Mouse (Mus musculus): Measurements from ENCODE around the gene Btnl10.

Btnl10 gene

GRCm38 (mm10) chr11:58917745-58918366 lies at the start of gene Btnl10:
Btnl10 (plus strand) TSS chr11:58917908.
- DNase-seq (ENCODE audit: low spot score): no peak

GRCm38 (mm10) chr11:58867954-58868330 lies 49.8 kb upstream of the Btnl10 start:
- no peak for DNase-seq (ENCODE audit: low spot score)

- no peak for DNase-seq (ENCODE audit: low spot score)
Measured at GRCm38 (mm10) chr11:58870961-58871360, 46.7 kb upstream of the Btnl10 start.

- DNase-seq (ENCODE audit: low spot score): no peak
Measured at GRCm38 (mm10) chr11:58883756-58884155, 34.0 kb upstream of the Btnl10 start.

GRCm38 (mm10) chr11:58890511-58890910 lies 27.2 kb upstream of the Btnl10 start:
- no peak for DNase-seq (ENCODE audit: low spot score)

GRCm38 (mm10) chr11:58894456-58894855 lies 23.3 kb upstream of the Btnl10 start:
- no peak for DNase-seq (ENCODE audit: low spot score)

GRCm38 (mm10) chr11:58897485-58897884 lies 20.2 kb upstream of the Btnl10 start:
- DNase-seq (ENCODE audit: low spot score): no peak

- no peak for DNase-seq (ENCODE audit: low spot score)
Measured at GRCm38 (mm10) chr11:58901080-58901479, 16.6 kb upstream of the Btnl10 start.

GRCm38 (mm10) chr11:58903511-58904409 lies 13.9 kb upstream of the Btnl10 start, which contains the start of gene Zfp39:
Zfp39 (minus strand) TSS chr11:58904225.
- DNase-seq (ENCODE audit: low spot score): peak; percentile 96

GRCm38 (mm10) chr11:58904410-58904718 lies 13.3 kb upstream of the Btnl10 start:
- no peak for DNase-seq (ENCODE audit: low spot score)

- DNase-seq (ENCODE audit: low spot score): no peak
Measured at GRCm38 (mm10) chr11:58904838-58905237, 12.9 kb upstream of the Btnl10 start.

- DNase-seq (ENCODE audit: low spot score): no peak
Measured at GRCm38 (mm10) chr11:58913776-58914175, 3.9 kb upstream of the Btnl10 start.

GRCm38 (mm10) chr11:58914461-58915028 lies 3.2 kb upstream of the Btnl10 start:
- DNase-seq (ENCODE audit: low spot score): no peak

- no peak for DNase-seq (ENCODE audit: low spot score)
Measured at GRCm38 (mm10) chr11:58916879-58917744, 596 bp upstream of the Btnl10 start.

- DNase-seq (ENCODE audit: low spot score): no peak
Measured at GRCm38 (mm10) chr11:58918759-58919158, 1.1 kb downstream of the Btnl10 start.

- DNase-seq (ENCODE audit: low spot score): no peak
Measured at GRCm38 (mm10) chr11:58922420-58922819, 4.7 kb downstream of the Btnl10 start.

- DNase-seq (ENCODE audit: low spot score): no peak
Measured at GRCm38 (mm10) chr11:58926651-58927050, 8.9 kb downstream of the Btnl10 start.

- DNase-seq (ENCODE audit: low spot score): no peak
Measured at GRCm38 (mm10) chr11:58927053-58927452, 9.3 kb downstream of the Btnl10 start.

GRCm38 (mm10) chr11:58927790-58928651 lies 10.3 kb downstream of the Btnl10 start:
- DNase-seq (ENCODE audit: low spot score): peak; percentile 55

- DNase-seq (ENCODE audit: low spot score): no peak
Measured at GRCm38 (mm10) chr11:58929055-58929454, 11.3 kb downstream of the Btnl10 start.

GRCm38 (mm10) chr11:58929641-58930040 lies 11.9 kb downstream of the Btnl10 start:
- DNase-seq (ENCODE audit: low spot score): peak; percentile 60
